Mouse (Mus musculus): ENCODE data around the gene Mid2.
"Not testable (repeated sequence)": the region's sequence is repeated elsewhere in the genome, so short reads cannot be mapped to it uniquely, and the experiment has no call there.

Mid2 gene

GRCm38 (mm10) chrX:140664479-140665241, at the start of gene Mid2:
TSS of gene Mid2 (plus strand) at chrX:140664599.
- DNase-seq = peak; percentile 57

GRCm38 (mm10) chrX:140624875-140625594, 39.4 kb upstream of the Mid2 start:
- DNase-seq = no peak

GRCm38 (mm10) chrX:140638028-140638427, 26.4 kb upstream of the Mid2 start:
- DNase-seq = no peak

- no peak for DNase-seq
Observed at GRCm38 (mm10) chrX:140639592-140639991, 24.8 kb upstream of the Mid2 start.

GRCm38 (mm10) chrX:140660731-140661130, 3.7 kb upstream of the Mid2 start:
- no peak for DNase-seq

- DNase-seq = no peak
Observed at GRCm38 (mm10) chrX:140663516-140663915, 883 bp upstream of the Mid2 start.

- DNase-seq = peak; percentile 35
Observed at GRCm38 (mm10) chrX:140665242-140665810, 927 bp downstream of the Mid2 start.

- no peak for DNase-seq
Observed at GRCm38 (mm10) chrX:140675444-140675843, 11.0 kb downstream of the Mid2 start.

GRCm38 (mm10) chrX:140688335-140688734, 23.9 kb downstream of the Mid2 start:
- peak; percentile 48 for DNase-seq

GRCm38 (mm10) chrX:140697872-140698463, 33.6 kb downstream of the Mid2 start:
- not testable (repeated sequence) for DNase-seq

- no peak for DNase-seq
Observed at GRCm38 (mm10) chrX:140703224-140703623, 38.8 kb downstream of the Mid2 start.

- DNase-seq = no peak
Observed at GRCm38 (mm10) chrX:140706077-140706476, 41.7 kb downstream of the Mid2 start.

GRCm38 (mm10) chrX:140722400-140722799, 58.0 kb downstream of the Mid2 start:
- peak; percentile 54 for DNase-seq

GRCm38 (mm10) chrX:140738986-140739385, 74.6 kb downstream of the Mid2 start:
- no peak for DNase-seq

- DNase-seq = peak; percentile 2
Observed at GRCm38 (mm10) chrX:140743213-140743612, 78.8 kb downstream of the Mid2 start.

- DNase-seq = peak; percentile 35
Observed at GRCm38 (mm10) chrX:140769794-140770193, 105.4 kb downstream of the Mid2 start.

GRCm38 (mm10) chrX:140805340-140805739, 140.9 kb downstream of the Mid2 start:
- peak; percentile 6 for DNase-seq

- no peak for DNase-seq
Observed at GRCm38 (mm10) chrX:140813312-140814006, 149.1 kb downstream of the Mid2 start, which contains the start of gene Tex13b. TSS of gene Tex13b (minus strand) at chrX:140813433.

Measured in lung, postnatal 10 days (tissue).